Mouse (Mus musculus) MEL (cell line): ENCODE measurements around the gene Dock10. TPM values are rescaled to one million over a fixed set of nuclear protein-coding genes. Genes with fewer than 3 reads are reported as not detected.

Source experiments
- DNase-seq: peaks from one replicate; pipeline ENCODE4 v3.0.0; 2011; ENCODE audit warnings: low read depth, low spot score
- H3K27ac ChIP-seq: 2 replicates; pipeline ENCODE4 v1.5.1; 2012; ENCODE audit warnings: low read depth, mild to moderate bottlenecking, control low read depth, low read length, moderate library complexity; ENCODE audit not compliant: control insufficient read depth
- H3K27me3 ChIP-seq, 2 experiments: fragments of 150-350 bp in 1 of 2; sonication (generic) in 1 of 2; 2 replicates each; pipeline ENCODE4 v1.6.1; 2012; ENCODE audit warnings: low read length in 2 of 2, mild to moderate bottlenecking in 2 of 2, improper control_type of control experiment in 1 of 2, moderate library complexity in 1 of 2; ENCODE audit not compliant: insufficient read depth in 2 of 2, control insufficient read depth in 1 of 2
- H3K36me3 ChIP-seq, 2 experiments: 2 replicates each; pipeline ENCODE4 v1.6.1; 2012 to 2014; ENCODE audit warnings: low read length in 2 of 2, improper control_type of control experiment in 1 of 2, inconsistent platforms in 1 of 2, mild to moderate bottlenecking in 1 of 2; ENCODE audit not compliant: insufficient read depth in 2 of 2, control insufficient read depth in 1 of 2
- H3K4me1 ChIP-seq, 2 experiments: fragments of 150-350 bp in 1 of 2; sonication (generic) in 1 of 2; 2 replicates each; pipeline ENCODE4 v1.6.1; 2012; ENCODE audit warnings: low read length in 2 of 2, improper control_type of control experiment in 1 of 2, mild to moderate bottlenecking in 1 of 2; ENCODE audit not compliant: insufficient read depth in 2 of 2, control insufficient read depth in 1 of 2
- H3K4me3 ChIP-seq, 2 experiments: fragments of 150-350 bp in 1 of 2; sonication (generic) in 1 of 2; 2 replicates each; pipeline ENCODE4 v1.5.1; 2012; ENCODE audit warnings: low read depth in 2 of 2, low read length in 2 of 2, mild to moderate bottlenecking in 2 of 2, moderate library complexity in 2 of 2, control low read depth in 1 of 2, improper control_type of control experiment in 1 of 2; ENCODE audit not compliant: control insufficient read depth in 1 of 2, insufficient read depth in 1 of 2
- H3K79me2 ChIP-seq: 2 replicates; pipeline ENCODE4 v1.6.1; 2012; ENCODE audit warnings: mild to moderate bottlenecking, low read length, moderate library complexity; ENCODE audit not compliant: control insufficient read depth, poor library complexity, insufficient read depth
- H3K9ac ChIP-seq: 2 replicates; pipeline ENCODE4 v1.6.1; 2012; ENCODE audit warnings: low read depth, mild to moderate bottlenecking, control low read depth, low read length, moderate library complexity; ENCODE audit not compliant: control insufficient read depth, poor library complexity, severe bottlenecking
- H3K9me3 ChIP-seq: fragments of 150-350 bp; sonication (generic); replicated peaks from 2 replicates; pipeline ENCODE4 v1.6.1; 2012; ENCODE audit warnings: mild to moderate bottlenecking, low read length, improper control_type of control experiment, moderate library complexity; ENCODE audit not compliant: insufficient read depth
- BHLHE40 ChIP-seq: IDR thresholded peaks from 2 replicates; pipeline ENCODE4 v1.6.1; 2012; ENCODE audit warnings: low read depth, mild to moderate bottlenecking, inconsistent platforms, low read length, improper control_type of control experiment, borderline replicate concordance
- CHD1 ChIP-seq: IDR thresholded peaks from 2 replicates; pipeline ENCODE4 v1.6.1; 2012; ENCODE audit warnings: low read depth, mild to moderate bottlenecking, inconsistent platforms, low read length, improper control_type of control experiment
- E2F4 ChIP-seq: IDR thresholded peaks from 2 replicates; pipeline ENCODE4 v1.6.1; 2011; ENCODE audit warnings: low read depth, low read length, improper control_type of control experiment, borderline replicate concordance
- ELF1 ChIP-seq: IDR thresholded peaks from 2 replicates; pipeline ENCODE4 v1.6.1; 2014; ENCODE audit warnings: low read depth, mild to moderate bottlenecking, inconsistent platforms, low read length, improper control_type of control experiment, moderate library complexity
- GABPA ChIP-seq: IDR thresholded peaks from 2 replicates; pipeline ENCODE4 v1.6.1; 2012; ENCODE audit warnings: low read depth, mild to moderate bottlenecking, inconsistent platforms, low read length, improper control_type of control experiment, moderate library complexity
- GATA1 ChIP-seq: IDR thresholded peaks from 2 replicates; pipeline ENCODE4 v1.6.1; 2011; ENCODE audit warnings: low read depth, low read length, improper control_type of control experiment
- JUND ChIP-seq: IDR thresholded peaks from 2 replicates; pipeline ENCODE4 v1.6.1; 2011; ENCODE audit warnings: low read depth, mild to moderate bottlenecking, improper control_type of control experiment, low read length
- KAT2A ChIP-seq: conservative IDR thresholded peaks from 2 replicates; pipeline ENCODE4 v1.6.1; 2012; ENCODE audit warnings: low read depth, low read length, improper control_type of control experiment, inconsistent platforms
- MAFK ChIP-seq: IDR thresholded peaks from 2 replicates; pipeline ENCODE4 v1.6.1; 2011; ENCODE audit warnings: low read depth, mild to moderate bottlenecking, low read length, improper control_type of control experiment, borderline replicate concordance
- MXI1 ChIP-seq: IDR thresholded peaks from 2 replicates; pipeline ENCODE4 v1.6.1; 2011; ENCODE audit warnings: mild to moderate bottlenecking, low read depth, low read length, improper control_type of control experiment
- MYB ChIP-seq: IDR thresholded peaks from 2 replicates; pipeline ENCODE4 v1.6.1; 2011; ENCODE audit warnings: mild to moderate bottlenecking, low read depth, low read length, improper control_type of control experiment
- NRF1 ChIP-seq: IDR thresholded peaks from 2 replicates; pipeline ENCODE4 v1.6.1; 2014; ENCODE audit warnings: low read depth, mild to moderate bottlenecking, inconsistent platforms, low read length, improper control_type of control experiment, moderate library complexity; ENCODE audit not compliant: poor library complexity, insufficient read depth, severe bottlenecking
- POLR2AphosphoS2 ChIP-seq: IDR thresholded peaks from 2 replicates; pipeline ENCODE4 v1.6.1; 2011; ENCODE audit warnings: low read length, improper control_type of control experiment
- RAD21 ChIP-seq: IDR thresholded peaks from 2 replicates; pipeline ENCODE4 v1.6.1; 2011; ENCODE audit warnings: mild to moderate bottlenecking, low read depth, low read length, improper control_type of control experiment
- TCF12 ChIP-seq: IDR thresholded peaks from 2 replicates; pipeline ENCODE4 v1.6.1; 2014; ENCODE audit warnings: low read depth, mild to moderate bottlenecking, inconsistent platforms, low read length, improper control_type of control experiment, moderate library complexity
- UBTF ChIP-seq: IDR thresholded peaks from 2 replicates; pipeline ENCODE4 v1.6.1; 2012; ENCODE audit warnings: low read depth, mild to moderate bottlenecking, inconsistent platforms, low read length, improper control_type of control experiment, moderate library complexity, borderline replicate concordance; ENCODE audit not compliant: insufficient read depth
- USF2 ChIP-seq, 2 experiments: IDR thresholded peaks; 2 replicates each; pipeline ENCODE4 v1.6.1; 2011 to 2012; ENCODE audit warnings: improper control_type of control experiment in 2 of 2, low read length in 2 of 2, borderline replicate concordance in 1 of 2, inconsistent platforms in 1 of 2, low read depth in 1 of 2, mild to moderate bottlenecking in 1 of 2; ENCODE audit not compliant: insufficient read depth in 1 of 2
- ZKSCAN1 ChIP-seq: IDR thresholded peaks from 2 replicates; pipeline ENCODE4 v1.6.1; 2012; ENCODE audit warnings: low read depth, mild to moderate bottlenecking, inconsistent platforms, low read length, improper control_type of control experiment, moderate library complexity
- ZNF384 ChIP-seq: IDR thresholded peaks from 2 replicates; pipeline ENCODE4 v1.6.1; 2012; ENCODE audit warnings: low read depth, mild to moderate bottlenecking, inconsistent platforms, low read length, improper control_type of control experiment
- polyA plus RNA-seq, 2 experiments: library from polyadenylated mRNA; stranded (reverse) in 1 of 2; unstranded in 1 of 2; fragments of >175 nt in 1 of 2; fragments of >200 nt in 1 of 2; gene quantifications; 2 replicates each; pipeline versions ENCODE4 v1.2.1 to v1.2.4; 2012; ENCODE audit warnings: low replicate concordance in 2 of 2, low read depth in 1 of 2; ENCODE audit not compliant: insufficient read length in 2 of 2, insufficient read depth in 1 of 2, missing spikeins in 1 of 2
- total RNA-seq: library from RNA; depleted of rRNA; stranded (reverse); fragments of 300-350 nt; gene quantifications from 2 replicates; pipeline ENCODE4 v1.2.3, GENCODE M21; 2012

The Dock10 gene
- total and polyA plus RNA-seq, 3 experiments: 11.5 to 74.0 (median 14.3) TPM

DNA sequence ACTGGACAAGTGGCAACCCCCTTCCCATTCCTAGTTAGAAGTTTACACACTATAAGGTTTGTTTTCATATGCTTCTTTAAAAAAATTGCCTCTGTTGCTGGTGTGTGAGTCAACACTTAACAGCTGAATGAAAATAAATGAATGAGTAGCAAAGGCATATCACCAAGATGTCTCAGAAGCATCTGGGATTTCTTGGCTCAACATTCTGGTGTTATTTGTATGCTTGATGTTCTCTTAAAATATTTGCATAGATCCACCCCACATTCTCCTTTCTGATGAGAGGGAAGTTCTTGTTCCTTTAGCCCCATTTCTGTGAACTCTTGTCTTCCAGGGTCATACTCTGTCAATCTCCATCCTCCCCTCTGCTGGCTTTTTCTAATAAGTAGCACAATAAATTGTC, 38.2 kb downstream of the Dock10 start:
- no peaks in the 10 kb centered on the region for H3K79me2 ChIP-seq
- H3K9me3 ChIP-seq: no peaks in the 10 kb centered on the region
- no peaks in the 10 kb centered on the region for H3K27me3 ChIP-seq
- H3K4me3 ChIP-seq: no peak overlapping the region
- TF ChIP-seq GATA1 (no peak), USF2 (IDR thresholded peaks at IDR 0.05; ENCODE audit: borderline replicate concordance in 1 of 2, insufficient read depth in 1 of 2, low read depth in 1 of 2, low read length in 2 of 2) (no peak), ZNF384 (no peak), E2F4 (no peak), NRF1 (no peak), ZKSCAN1 (no peak), BHLHE40 (no peak), MXI1 (no peak), GABPA (no peak), MYB (no peak), RAD21 (no peak), UBTF (no peak), POLR2AphosphoS2 (no peak)
- TF ChIP-seq, all 39 proteins: peak for 0
- H3K36me3 ChIP-seq: peaks cover 0 to 15% of the 10 kb centered on the region in 2 experiments
- H3K27ac ChIP-seq: no peak overlapping the region
- H3K9ac ChIP-seq: no peak overlapping the region
- DNase-seq: no peak
- H3K4me1 ChIP-seq: peaks cover 5 to 7% of the 10 kb centered on the region in 2 experiments

GRCm38 (mm10) chr1:80719436-80719835, 38.9 kb downstream of the Dock10 start:
- H3K4me1 ChIP-seq: peaks cover 5 to 7% of the 10 kb centered on the region in 2 experiments
- H3K9ac ChIP-seq: no peak overlapping the region
- no peaks in the 10 kb centered on the region for H3K9me3 ChIP-seq
- no peak for DNase-seq
- no peak overlapping the region for H3K4me3 ChIP-seq
- H3K36me3 ChIP-seq: peaks cover 0 to 15% of the 10 kb centered on the region in 2 experiments
- TF ChIP-seq MAFK (no peak), JUND (no peak), TCF12 (no peak), KAT2A (no peak), CHD1 (no peak), ELF1 (no peak)
- H3K27me3 ChIP-seq: no peaks in the 10 kb centered on the region
- H3K79me2 ChIP-seq: no peaks in the 10 kb centered on the region
- no peak overlapping the region for H3K27ac ChIP-seq
